Comparison of ENCODE assay signal across 23 mouse cellular contexts in the genomic region with DNA sequence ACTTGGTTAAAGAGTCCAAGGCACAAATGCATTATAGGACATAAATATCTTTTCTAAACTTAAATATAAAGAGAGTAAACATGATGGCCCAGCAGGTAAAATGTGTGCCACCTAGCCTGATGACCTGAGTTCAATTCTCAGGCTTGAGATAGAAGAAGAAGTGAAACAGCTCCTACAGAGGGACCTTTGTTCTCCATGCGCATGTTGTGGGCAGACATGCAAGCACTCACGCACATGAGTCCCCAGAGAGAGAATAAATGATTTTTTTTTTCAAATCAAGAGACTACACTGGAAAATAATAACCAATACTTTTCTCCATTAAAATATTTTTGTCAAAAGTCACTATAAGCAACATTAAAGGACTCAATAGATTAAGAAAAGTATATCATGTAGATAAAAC.
DNase-seq lines count a peak whose midpoint lies in the region; ATAC-seq and TF ChIP-seq lines count a peak whose summit lies in the region.
"Had no signal": no experiment of that assay in that cellular context is flagged by ENCODE, and none has a peak within 500 bp of the region (broad histone marks: within the 10 kb centered on the region; RNA-seq: fewer than 3 reads in every experiment).

No protein-coding gene starts in this region.

- no peak overlapping the region for H3K27ac ChIP-seq in heart, embryonic 11.5 days (ENCODE audit: low read depth, low read length)
- no peak overlapping the region for H3K27ac ChIP-seq in CH12.LX (ENCODE audit: insufficient read depth, low read depth)
- H3K27ac ChIP-seq in forebrain, embryonic 11.5 days (ENCODE audit: low read depth, low read length) = no peak overlapping the region
- H3K27ac ChIP-seq in neural tube, embryonic 15.5 days (replicated peaks) = no peak overlapping the region
- no peak overlapping the region for H3K27ac ChIP-seq in embryonic facial prominence, embryonic 10.5 days (replicated peaks)

- ATAC-seq in heart, embryonic 11.5 days (replicated peaks; ENCODE audit: insufficient number of reproducible peaks, low FRiP score, low TSS enrichment) = no peak
- ATAC-seq in forebrain, embryonic 11.5 days (replicated peaks; ENCODE audit: low FRiP score) = no peak
- no peak for ATAC-seq in neural tube, embryonic 15.5 days (ENCODE audit: low FRiP score)
- ATAC-seq: activated CD4-positive, CD25-positive, alpha-beta regulatory T cell, adult 4 months; CD4-positive, CD25-positive, alpha-beta regulatory T cell, adult 4 months; Patski had no signal

- peak; percentile 90 for TF ChIP-seq EP300 in CH12.LX (IDR thresholded peaks at IDR 0.05; ENCODE audit: low read length)

- H3K4me1 ChIP-seq in heart, embryonic 11.5 days (ENCODE audit: control insufficient read depth, insufficient read depth, low read length) = no peaks in the 10 kb centered on the region; the same call in 1 of the 2 replicates
- H3K4me1 ChIP-seq in CH12.LX (ENCODE audit: control insufficient read depth in 1 of 2, insufficient read depth in 2 of 2) = peaks cover 33 to 60% of the 10 kb centered on the region in 2 experiments
- H3K4me1 ChIP-seq in forebrain, embryonic 11.5 days (replicated peaks; ENCODE audit: control insufficient read depth, insufficient read depth, low read length) = no peaks in the 10 kb centered on the region
- H3K4me1 ChIP-seq in neural tube, embryonic 15.5 days = peaks cover 5% of the 10 kb centered on the region; the same call in 1 of the 2 replicates
- no peaks in the 10 kb centered on the region for H3K4me1 ChIP-seq in embryonic facial prominence, embryonic 10.5 days

- no peak overlapping the region for H3K4me3 ChIP-seq in heart, embryonic 11.5 days (ENCODE audit: low read depth, low read length)
- no peak overlapping the region for H3K4me3 ChIP-seq in CH12.LX (replicated peaks in 1 of 3; ENCODE audit: low read depth in 2 of 3, low read length in 2 of 3, poor library complexity in 1 of 3)
- H3K4me3 ChIP-seq in forebrain, embryonic 11.5 days (ENCODE audit: low read depth, low read length) = no peak overlapping the region
- H3K4me3 ChIP-seq in neural tube, embryonic 15.5 days (replicated peaks) = no peak overlapping the region
- H3K4me3 ChIP-seq in embryonic facial prominence, embryonic 10.5 days = no peak overlapping the region

- 82% methylated on average over 2 of the region's 2 CpGs for WGBS in heart, embryonic 11.5 days (ENCODE audit: insufficient replicate concordance)
- 89% methylated on average over 2 of the region's 2 CpGs for WGBS in forebrain, embryonic 11.5 days
- WGBS in neural tube, embryonic 15.5 days = 81% methylated on average over 2 of the region's 2 CpGs
- WGBS in embryonic facial prominence, embryonic 10.5 days = 83% methylated on average over 2 of the region's 2 CpGs

- H3K9me3 ChIP-seq in heart, embryonic 11.5 days (replicated peaks; ENCODE audit: control insufficient read depth, low read length) = no peaks in the 10 kb centered on the region
- no peaks in the 10 kb centered on the region for H3K9me3 ChIP-seq in CH12.LX (replicated peaks; ENCODE audit: low read length)
- no peaks in the 10 kb centered on the region for H3K9me3 ChIP-seq in forebrain, embryonic 11.5 days (ENCODE audit: control insufficient read depth, low read length)
- no peaks in the 10 kb centered on the region for H3K9me3 ChIP-seq in neural tube, embryonic 15.5 days (replicated peaks)
- H3K9me3 ChIP-seq in embryonic facial prominence, embryonic 10.5 days = no peaks in the 10 kb centered on the region

- TF ChIP-seq RAD21 in CH12.LX (IDR thresholded peaks at IDR 0.05; ENCODE audit: low read depth, low read length) = no peak

- dilution Hi-C loops in CH12.LX (cut with MboI; ENCODE audit: extremely low pct_ligation_motif_present, extremely low pct_unique_long_range_greater_than_20kb, low sequenced_read_pairs) = no loop called here

- no peak for TF ChIP-seq POLR2A in CH12.LX (IDR thresholded peaks at IDR 0.05; ENCODE audit: low read depth, low read length)

- no peak for TF ChIP-seq CTCF in CH12.LX (conservative IDR thresholded peaks at IDR 0.05 in 1 of 2, IDR thresholded peaks at IDR 0.05 in 1 of 2; ENCODE audit: low read depth in 2 of 2, low read length in 2 of 2)

- H3K9ac ChIP-seq in heart, embryonic 11.5 days (ENCODE audit: low read depth, low read length) = no peak overlapping the region
- H3K9ac ChIP-seq in CH12.LX (ENCODE audit: insufficient read depth, low read depth) = no peak overlapping the region
- no peak overlapping the region for H3K9ac ChIP-seq in forebrain, embryonic 11.5 days (ENCODE audit: low read length)
- H3K9ac ChIP-seq in neural tube, embryonic 15.5 days (replicated peaks) = no peak overlapping the region

- no peak overlapping the region for H3K4me2 ChIP-seq in heart, embryonic 11.5 days
- no peak overlapping the region for H3K4me2 ChIP-seq in CH12.LX (ENCODE audit: insufficient read depth, low read depth, poor library complexity, severe bottlenecking)
- H3K4me2 ChIP-seq in forebrain, embryonic 11.5 days (ENCODE audit: low read depth, low read length, severe bottlenecking) = no peak overlapping the region
- H3K4me2 ChIP-seq in neural tube, embryonic 15.5 days = no peak overlapping the region

- no peaks in the 10 kb centered on the region for H3K79me2 ChIP-seq in CH12.LX (replicated peaks; ENCODE audit: control insufficient read depth, extremely low read depth, insufficient read depth, poor library complexity, severe bottlenecking)

- no peaks in the 10 kb centered on the region for H3K36me3 ChIP-seq in heart, embryonic 11.5 days (ENCODE audit: control insufficient read depth, insufficient read depth, low read length)
- H3K36me3 ChIP-seq in CH12.LX (replicated peaks in 1 of 2; ENCODE audit: control insufficient read depth in 1 of 2, insufficient read depth in 1 of 2, low read length in 1 of 2) = no peaks in the 10 kb centered on the region
- H3K36me3 ChIP-seq in splenic B cell, adult 2 months (ENCODE audit: control insufficient read depth, insufficient read depth, low read length, poor library complexity, severe bottlenecking) = no peaks in the 10 kb centered on the region
- H3K36me3 ChIP-seq in forebrain, embryonic 11.5 days (ENCODE audit: control insufficient read depth, insufficient read depth, low read length) = no peaks in the 10 kb centered on the region
- no peaks in the 10 kb centered on the region for H3K36me3 ChIP-seq in neural tube, embryonic 15.5 days
- no peaks in the 10 kb centered on the region for H3K36me3 ChIP-seq in embryonic facial prominence, embryonic 10.5 days (replicated peaks)
- H3K36me3 ChIP-seq: G1E had no signal

- in situ Hi-C loops in CH12.LX (cut with MboI; ENCODE audit: low pct_ligation_motif_present, low pct_unique_long_range_greater_than_20kb, low sequenced_read_pairs) = no loop called here

- H3K27me3 ChIP-seq in heart, embryonic 11.5 days (ENCODE audit: control insufficient read depth, insufficient read depth, low read length) = no peaks in the 10 kb centered on the region
- H3K27me3 ChIP-seq in CH12.LX (replicated peaks) = no peaks in the 10 kb centered on the region
- no peaks in the 10 kb centered on the region for H3K27me3 ChIP-seq in splenic B cell, adult 2 months (ENCODE audit: control insufficient read depth, insufficient read depth, low read length, poor library complexity, severe bottlenecking)
- H3K27me3 ChIP-seq in forebrain, embryonic 11.5 days (ENCODE audit: control insufficient read depth, insufficient read depth, low read length) = no peaks in the 10 kb centered on the region
- H3K27me3 ChIP-seq in neural tube, embryonic 15.5 days (replicated peaks) = no peaks in the 10 kb centered on the region
- no peaks in the 10 kb centered on the region for H3K27me3 ChIP-seq in embryonic facial prominence, embryonic 10.5 days (replicated peaks; ENCODE audit: low read depth, poor library complexity, severe bottlenecking)
- H3K27me3 ChIP-seq: Patski had no signal

- peak; percentile 25 for DNase-seq in heart, adult 11 months
- DNase-seq in A20 (ENCODE audit: low read depth, low spot score) (peak; percentile 52), CH12.LX (ENCODE audit: extremely low read depth) (peak; percentile 33)
- peak; percentile 58 for DNase-seq in splenic B cell, adult 2 months (ENCODE audit: low read depth, low spot score)
- no peak for DNase-seq in forebrain, embryonic 11.5 days (ENCODE audit: low spot score)
- DNase-seq in embryonic facial prominence, embryonic 10.5 days (ENCODE audit: low spot score) = no peak
- DNase-seq: adrenal gland, adult 2 months; adrenal gland, adult 8-10 months; adrenal gland, postnatal 10 days; adrenal gland, postnatal 14 days; adrenal gland, postnatal 25 days; adrenal gland, postnatal 36 days; B cell, adult 2 months; cerebellum, adult 11 months; cerebellum, adult 11-12 months; cerebellum, adult 18-20 months; cerebellum, adult 2 months had no signal

TF ChIP-seq in CH12.LX, 34 proteins besides CTCF, POLR2A, EP300 and RAD21 (continues in another document):
- TF ChIP-seq CHD1 (IDR thresholded peaks at IDR 0.05; ENCODE audit: low read depth, low read length) (no peak), MAX (IDR thresholded peaks at IDR 0.05; ENCODE audit: low read length) (peak; percentile 54; the same call in 1 of the 2 replicates), ZC3H11A (IDR thresholded peaks at IDR 0.05; ENCODE audit: low read depth, low read length) (no peak), USF1 (IDR thresholded peaks at IDR 0.05; ENCODE audit: low read depth, low read length) (no peak), POLR2AphosphoS2 (IDR thresholded peaks at IDR 0.05; ENCODE audit: low read depth, low read length) (no peak), BHLHE40 (IDR thresholded peaks at IDR 0.05; ENCODE audit: low read depth, low read length) (peak; percentile 95), NELFE (IDR thresholded peaks at IDR 0.05; ENCODE audit: low read depth, low read length) (no peak), MYC (IDR thresholded peaks at IDR 0.05; ENCODE audit: low read depth, low read length) (peak; percentile 79), JUND (conservative IDR thresholded peaks at IDR 0.05; ENCODE audit: low read depth, low read length) (0 out of 2 replicates have a peak, but pooled peaks have one; percentile 11), SMC3 (IDR thresholded peaks at IDR 0.05; ENCODE audit: low read depth, low read length) (no peak), HCFC1 (IDR thresholded peaks at IDR 0.05; ENCODE audit: low read depth, low read length) (no peak), MAZ (IDR thresholded peaks at IDR 0.05; ENCODE audit: low read depth, low read length) (no peak), ZMIZ1 (IDR thresholded peaks at IDR 0.05; ENCODE audit: low read depth, low read length) (no peak), SIN3A (IDR thresholded peaks at IDR 0.05; ENCODE audit: low read length) (no peak), UBTF (IDR thresholded peaks at IDR 0.05; ENCODE audit: low read depth, low read length) (no peak), ELF1 (IDR thresholded peaks at IDR 0.05; ENCODE audit: low read depth, low read length) (no peak), IRF4 (IDR thresholded peaks at IDR 0.05; ENCODE audit: low read depth, low read length) (peak; percentile 87), MEF2A (IDR thresholded peaks at IDR 0.05; ENCODE audit: borderline replicate concordance, low read depth, low read length) (0 out of 2 replicates have a peak, but pooled peaks have one; percentile 17), NRF1 (IDR thresholded peaks at IDR 0.05; ENCODE audit: low read depth, low read length) (peak; percentile 64)

Comparison
In these comparisons a context has a peak if more than half of its experiments do, and no peak if none do; other contexts are left out.
1. DNase-seq: peak in heart, adult 11 months (single experiment), A20 (single experiment), CH12.LX (single experiment) and splenic B cell, adult 2 months (single experiment); none in forebrain, embryonic 11.5 days (single experiment) and embryonic facial prominence, embryonic 10.5 days (single experiment).